In the genomic region with DNA sequence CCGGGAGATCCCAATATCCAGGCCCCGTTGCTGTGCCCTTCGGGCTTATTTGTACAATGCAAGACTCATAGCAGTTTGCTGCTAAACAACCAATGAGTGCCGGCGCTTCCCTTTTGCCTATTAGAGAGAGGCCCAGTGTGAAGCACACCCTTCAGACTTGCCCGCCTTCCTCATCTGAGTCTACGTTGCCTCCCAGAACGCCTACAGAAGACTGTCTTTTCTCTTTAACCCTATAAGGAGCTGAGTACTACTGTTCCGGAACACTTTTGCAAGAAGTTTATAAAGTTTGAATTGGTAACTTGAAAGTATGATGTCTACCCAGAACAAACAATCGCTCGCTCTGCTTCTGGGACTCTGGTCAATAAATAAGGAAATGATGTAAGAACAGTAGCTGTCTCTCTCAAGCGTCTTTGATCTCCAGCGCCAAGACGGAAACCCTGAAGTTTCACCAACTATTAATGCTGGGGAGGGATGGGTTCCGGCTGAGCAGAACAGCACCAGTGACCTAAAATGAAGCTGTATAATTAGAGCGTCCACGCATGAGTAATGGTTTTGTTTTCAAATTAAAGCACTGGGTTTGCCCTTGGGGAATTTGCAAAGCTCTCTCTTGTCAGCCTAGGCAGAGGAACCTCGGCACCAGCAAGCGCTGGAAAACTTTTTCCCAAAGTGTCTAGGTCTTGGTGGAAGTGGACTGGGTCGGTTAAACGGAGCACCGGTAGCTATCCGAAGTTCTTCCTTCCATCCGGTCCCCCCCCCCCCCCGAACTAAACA, we compare ENCODE assay signal across 8 mouse cellular contexts. TPM values are rescaled to one million over a fixed set of nuclear protein-coding genes. Genes with fewer than 3 reads are reported as not detected.
DNase-seq lines count a peak whose midpoint lies in the region; ATAC-seq lines count a peak whose summit lies in the region.

No protein-coding gene starts in this region.

- peak; percentile 70 for ATAC-seq in embryonic facial prominence, embryonic 15.5 days (ENCODE audit: insufficient number of reproducible peaks, low FRiP score, low TSS enrichment, low read depth)
- ATAC-seq in heart, embryonic 15.5 days (replicated peaks; ENCODE audit: insufficient number of reproducible peaks, insufficient read depth, low FRiP score, low read depth): peak; percentile 72

- H3K9ac ChIP-seq in embryonic facial prominence, embryonic 15.5 days: peak overlapping the region; percentile 42
- peak overlapping the region; percentile 86 for H3K9ac ChIP-seq in heart, embryonic 15.5 days

- H3K27ac ChIP-seq in embryonic facial prominence, embryonic 15.5 days (replicated peaks): peak overlapping the region; percentile 87
- H3K27ac ChIP-seq in heart, embryonic 15.5 days: peak overlapping the region; percentile 92

- 1% methylated on average over 25 of the region's 25 CpGs for WGBS in embryonic facial prominence, embryonic 15.5 days
- WGBS in heart, embryonic 15.5 days: 6% methylated on average over 24 of the region's 25 CpGs

- 0 out of 2 replicates have a peak, but pooled peaks cover 3% of the 10 kb centered on the region for H3K4me1 ChIP-seq in embryonic facial prominence, embryonic 15.5 days
- peaks cover 5% of the 10 kb centered on the region; the same call in 1 of the 2 replicates for H3K4me1 ChIP-seq in heart, embryonic 15.5 days (replicated peaks)

- DNase-seq in CD4-positive helper T cell, adult 2 months (ENCODE audit: low read depth, low spot score): peak; percentile 88
- DNase-seq in ZHBTc4 (ENCODE audit: low read depth, low spot score): peak; percentile 46
- DNase-seq in kidney, postnatal 10 days: peak; percentile 59
- DNase-seq in lung, postnatal 4 days: peak; percentile 74 to 76
- DNase-seq in retina, postnatal 1 day: peak; percentile 78
- DNase-seq in cerebellum, adult 9-10 months: no peak

- no peaks in the 10 kb centered on the region for H3K27me3 ChIP-seq in embryonic facial prominence, embryonic 15.5 days
- H3K27me3 ChIP-seq in heart, embryonic 15.5 days: no peaks in the 10 kb centered on the region

- H3K36me3 ChIP-seq in embryonic facial prominence, embryonic 15.5 days: no peaks in the 10 kb centered on the region; the same call in 1 of the 2 replicates
- no peaks in the 10 kb centered on the region for H3K36me3 ChIP-seq in heart, embryonic 15.5 days

- no peaks in the 10 kb centered on the region for H3K9me3 ChIP-seq in embryonic facial prominence, embryonic 15.5 days (replicated peaks)
- H3K9me3 ChIP-seq in heart, embryonic 15.5 days (replicated peaks): no peaks in the 10 kb centered on the region

- peak overlapping the region; percentile 54 for H3K4me3 ChIP-seq in embryonic facial prominence, embryonic 15.5 days (replicated peaks)
- H3K4me3 ChIP-seq in heart, embryonic 15.5 days: peak overlapping the region; percentile 84

- H3K4me2 ChIP-seq in embryonic facial prominence, embryonic 15.5 days (replicated peaks): peak overlapping the region; percentile 59
- peak overlapping the region; percentile 83 for H3K4me2 ChIP-seq in heart, embryonic 15.5 days

RNA-seq across cellular contexts. Expression of a gene that starts 0.7 kb away (rescaled TPM):
- 50.7 and 51.8 TPM in 2 replicates for polyA plus RNA-seq in embryonic facial prominence, embryonic 15.5 days (2015; fragmentation: Nextera tagmentation; extraction: Ambion mirVana)
- polyA plus RNA-seq in heart, embryonic 15.5 days (2015; fragmentation: Nextera tagmentation; extraction: Ambion mirVana): 43.4 and 45.3 TPM in 2 replicates

RNA-seq across cellular contexts. Expression of a gene that starts 41.4 kb away (rescaled TPM):
- polyA plus RNA-seq in embryonic facial prominence, embryonic 15.5 days (2015; fragmentation: Nextera tagmentation; extraction: Ambion mirVana): 10.3 and 15.2 TPM in 2 replicates
- polyA plus RNA-seq in heart, embryonic 15.5 days (2015; fragmentation: Nextera tagmentation; extraction: Ambion mirVana): 38.1 and 41.3 TPM in 2 replicates
